Mouse (Mus musculus) embryonic facial prominence, embryonic 15.5 days (tissue): ENCODE measurements around the gene Gdpgp1. TPM values are rescaled to one million over a fixed set of nuclear protein-coding genes. Genes with fewer than 3 reads are reported as not detected.

Experiments
- ATAC-seq: fragments of 200-750 bp; cut with Nextera tagmentation; 2 replicates; pipeline ENCODE4 v1.8.0; 2017; ENCODE audit warnings: low read depth, moderate TSS enrichment; ENCODE audit not compliant: insufficient number of reproducible peaks, low FRiP score, low TSS enrichment
- H3K27ac ChIP-seq: fragments of 300-500 bp; sonication (generic); replicated peaks from 2 replicates; pipeline ENCODE4 v1.5.1; 2015; ENCODE audit warnings: mild to moderate bottlenecking, inconsistent platforms
- H3K27me3 ChIP-seq: fragments of 300-500 bp; sonication (generic); 2 replicates; pipeline ENCODE4 v1.6.1; 2015; ENCODE audit warnings: inconsistent platforms
- H3K36me3 ChIP-seq: fragments of 300-500 bp; sonication (generic); 2 replicates; pipeline ENCODE4 v1.6.1; 2015; ENCODE audit warnings: mild to moderate bottlenecking, inconsistent platforms
- H3K4me1 ChIP-seq: fragments of 300-500 bp; sonication (generic); 2 replicates; pipeline ENCODE4 v1.6.1; 2015; ENCODE audit warnings: inconsistent platforms
- H3K4me2 ChIP-seq: fragments of 300-500 bp; sonication (generic); replicated peaks from 2 replicates; pipeline ENCODE4 v1.6.1; 2015; ENCODE audit warnings: mild to moderate bottlenecking, inconsistent platforms
- H3K4me3 ChIP-seq: fragments of 300-500 bp; sonication (generic); replicated peaks from 2 replicates; pipeline ENCODE4 v1.5.1; 2015; ENCODE audit warnings: mild to moderate bottlenecking, inconsistent platforms
- H3K9ac ChIP-seq: fragments of 300-500 bp; sonication (generic); 2 replicates; pipeline ENCODE4 v1.6.1; 2015; ENCODE audit warnings: inconsistent platforms
- H3K9me3 ChIP-seq: fragments of 300-500 bp; sonication (generic); replicated peaks from 2 replicates; pipeline ENCODE4 v1.6.1; 2016; ENCODE audit warnings: inconsistent platforms
- WGBS: fragments of 180-500 bp; shearing (Covaris S2); methylation state at CpG from one replicate; pipeline ENCODE4 v1.1.7; 2015; 5-methylcytosine and 5-hydroxymethylcytosine counted together
- polyA plus RNA-seq: library from polyadenylated mRNA; unstranded; fragments of >200 nt; fragmentation: Nextera tagmentation; extraction: Ambion mirVana; gene quantifications from 2 replicates; pipeline ENCODE4 v1.2.1, GENCODE M21; 2015

Gene Gdpgp1
- polyA plus RNA-seq, 1 experiment from 2014 or later, result 4.1 TPM

- Histone ChIP-seq H3K36me3 (no peaks in the 10 kb centered on the region), H3K4me2 (peak overlapping the region; percentile 50), H3K27me3 (no peaks in the 10 kb centered on the region), H3K9ac (0 out of 2 replicates have a peak overlapping the region, but pooled peaks have one; percentile 1), H3K9me3 (no peaks in the 10 kb centered on the region), H3K4me3 (peak overlapping the region; percentile 27), H3K27ac (peak overlapping the region; percentile 93), H3K4me1 (peaks cover 64% of the 10 kb centered on the region)
- ATAC-seq, result peak; percentile 86
- 5% methylated on average over 16 of the region's 16 CpGs for WGBS
Measured at GRCm38 (mm10) chr7:80192226-80193061, 40.2 kb upstream of the Gdpgp1 start.

- peak overlapping the region; percentile 80 for H3K27ac ChIP-seq
- no peak for ATAC-seq
- WGBS, result 44% methylated on average over 13 of the region's 13 CpGs
- no peak overlapping the region for H3K4me2 ChIP-seq
- no peaks in the 10 kb centered on the region for H3K27me3 ChIP-seq
- H3K9me3 ChIP-seq, result no peaks in the 10 kb centered on the region
- no peak overlapping the region for H3K4me3 ChIP-seq
- peaks cover 62% of the 10 kb centered on the region for H3K4me1 ChIP-seq
- no peaks in the 10 kb centered on the region for H3K36me3 ChIP-seq
- H3K9ac ChIP-seq, result no peak overlapping the region
Measured at GRCm38 (mm10) chr7:80193941-80194739, 38.5 kb upstream of the Gdpgp1 start.

- no peaks in the 10 kb centered on the region for H3K9me3 ChIP-seq
- no peak for ATAC-seq
- H3K27me3 ChIP-seq, result no peaks in the 10 kb centered on the region
- no peaks in the 10 kb centered on the region for H3K36me3 ChIP-seq
- H3K4me2 ChIP-seq, result no peak overlapping the region
- H3K4me3 ChIP-seq, result no peak overlapping the region
- no peak overlapping the region for H3K27ac ChIP-seq
- 93% methylated on average over 5 of the region's 5 CpGs for WGBS
- peaks cover 66% of the 10 kb centered on the region for H3K4me1 ChIP-seq
- no peak overlapping the region for H3K9ac ChIP-seq
Measured at GRCm38 (mm10) chr7:80195146-80195545, 37.5 kb upstream of the Gdpgp1 start.

GRCm38 (mm10) chr7:80195576-80196263 is 36.9 kb upstream of the Gdpgp1 start:
- Histone ChIP-seq H3K4me1 (peaks cover 68% of the 10 kb centered on the region), H3K4me3 (no peak overlapping the region), H3K9ac (no peak overlapping the region), H3K36me3 (no peaks in the 10 kb centered on the region), H3K4me2 (no peak overlapping the region), H3K9me3 (no peaks in the 10 kb centered on the region), H3K27ac (no peak overlapping the region), H3K27me3 (no peaks in the 10 kb centered on the region)
- 82% methylated on average over 10 of the region's 11 CpGs for WGBS
- ATAC-seq, result no peak

GRCm38 (mm10) chr7:80197371-80197770 is 35.3 kb upstream of the Gdpgp1 start:
- peak overlapping the region; percentile 78 for H3K4me3 ChIP-seq

GRCm38 (mm10) chr7:80197941-80198778 is 34.5 kb upstream of the Gdpgp1 start:
- peak; percentile 91 for ATAC-seq
- H3K9ac ChIP-seq, result peak overlapping the region; percentile 82
- peak overlapping the region; percentile 97 for H3K27ac ChIP-seq
- under 1% methylated on average over 69 of the region's 74 CpGs for WGBS
- no peaks in the 10 kb centered on the region for H3K9me3 ChIP-seq
- peak overlapping the region; percentile 78 for H3K4me3 ChIP-seq
- 0 out of 2 replicates have a peak, but pooled peaks cover 3% of the 10 kb centered on the region for H3K36me3 ChIP-seq
- H3K27me3 ChIP-seq, result no peaks in the 10 kb centered on the region
- H3K4me2 ChIP-seq, result peak overlapping the region; percentile 80
- H3K4me1 ChIP-seq, result peaks cover 67% of the 10 kb centered on the region

More at GRCm38 (mm10) chr7:80197371-80197770, 35.3 kb upstream of the Gdpgp1 start:
- Histone ChIP-seq H3K9ac (no peak overlapping the region; the same call in 1 of the 2 replicates), H3K4me2 (peak overlapping the region; percentile 80), H3K27ac (peak overlapping the region; percentile 97), H3K9me3 (no peaks in the 10 kb centered on the region), H3K36me3 (0 out of 2 replicates have a peak, but pooled peaks cover 3% of the 10 kb centered on the region), H3K27me3 (no peaks in the 10 kb centered on the region), H3K4me1 (peaks cover 67% of the 10 kb centered on the region)
- 13% methylated on average over 4 of the region's 4 CpGs for WGBS
- ATAC-seq, result no peak

GRCm38 (mm10) chr7:80198863-80199262 is 33.8 kb upstream of the Gdpgp1 start:
- WGBS, result under 1% methylated on average over 11 of the region's 11 CpGs
- H3K9me3 ChIP-seq, result no peaks in the 10 kb centered on the region
- H3K27ac ChIP-seq, result peak overlapping the region; percentile 97
- peaks cover 66% of the 10 kb centered on the region for H3K4me1 ChIP-seq
- H3K9ac ChIP-seq, result peak overlapping the region; percentile 82
- 0 out of 2 replicates have a peak, but pooled peaks cover 3% of the 10 kb centered on the region for H3K36me3 ChIP-seq
- H3K4me2 ChIP-seq, result peak overlapping the region; percentile 80
- peak overlapping the region; percentile 78 for H3K4me3 ChIP-seq
- H3K27me3 ChIP-seq, result no peaks in the 10 kb centered on the region
- ATAC-seq, result no peak

GRCm38 (mm10) chr7:80199286-80199685 is 33.4 kb upstream of the Gdpgp1 start:
- 12% methylated on average over 6 of the region's 6 CpGs for WGBS
- H3K4me2 ChIP-seq, result peak overlapping the region; percentile 80
- peak overlapping the region; percentile 78 for H3K4me3 ChIP-seq
- H3K9me3 ChIP-seq, result no peaks in the 10 kb centered on the region
- peak overlapping the region; percentile 82 for H3K9ac ChIP-seq
- peaks cover 66% of the 10 kb centered on the region for H3K4me1 ChIP-seq
- no peaks in the 10 kb centered on the region for H3K27me3 ChIP-seq
- no peak for ATAC-seq
- H3K36me3 ChIP-seq, result 0 out of 2 replicates have a peak, but pooled peaks cover 3% of the 10 kb centered on the region
- H3K27ac ChIP-seq, result peak overlapping the region; percentile 97

- no peak for ATAC-seq
- H3K9me3 ChIP-seq, result no peaks in the 10 kb centered on the region
- H3K9ac ChIP-seq, result no peak overlapping the region
- peak overlapping the region; percentile 80 for H3K4me2 ChIP-seq
- H3K27ac ChIP-seq, result no peak overlapping the region
- H3K4me3 ChIP-seq, result peak overlapping the region; percentile 78
- H3K4me1 ChIP-seq, result peaks cover 69% of the 10 kb centered on the region
- WGBS, result 68% methylated on average over 11 of the region's 11 CpGs
- 0 out of 2 replicates have a peak, but pooled peaks cover 3% of the 10 kb centered on the region for H3K36me3 ChIP-seq
- no peaks in the 10 kb centered on the region for H3K27me3 ChIP-seq
Measured at GRCm38 (mm10) chr7:80199851-80200587, 32.6 kb upstream of the Gdpgp1 start.

GRCm38 (mm10) chr7:80200588-80200945 is 32.1 kb upstream of the Gdpgp1 start:
- no peak for ATAC-seq
- Histone ChIP-seq H3K4me2 (peak overlapping the region; percentile 80), H3K4me3 (peak overlapping the region; percentile 78; the same call in 1 of the 2 replicates), H3K36me3 (0 out of 2 replicates have a peak, but pooled peaks cover 3% of the 10 kb centered on the region), H3K27me3 (no peaks in the 10 kb centered on the region), H3K9ac (no peak overlapping the region), H3K9me3 (no peaks in the 10 kb centered on the region), H3K27ac (no peak overlapping the region), H3K4me1 (peaks cover 74% of the 10 kb centered on the region)
- WGBS, result 69% methylated on average over 6 of the region's 6 CpGs
